Mouse (Mus musculus) midbrain, postnatal 0 days (tissue): ENCODE results near the gene Dnah3. TPM values are rescaled to one million over a fixed set of nuclear protein-coding genes. Genes with fewer than 3 reads are reported as not detected.

Experiments
- ATAC-seq: fragments of 200-750 bp; cut with Nextera tagmentation; 2 replicates; pipeline ENCODE4 v1.8.0; 2017; ENCODE audit warnings: moderate number of reproducible peaks, mild to moderate bottlenecking, moderate TSS enrichment, moderate library complexity; ENCODE audit not compliant: low FRiP score
- DNase-seq: peaks from one replicate; pipeline ENCODE4 v3.0.0-alpha.2; 2015; ENCODE audit warnings: low spot score
- H3K27ac ChIP-seq: fragments of 300-500 bp; sonication (generic); 2 replicates; pipeline ENCODE4 v1.5.1; 2014; ENCODE audit warnings: low read depth, mild to moderate bottlenecking, low read length, mixed read lengths
- H3K27me3 ChIP-seq: fragments of 300-500 bp; sonication (generic); 2 replicates; pipeline ENCODE4 v1.6.1; 2014; ENCODE audit warnings: low read length, control low read depth, mixed read lengths; ENCODE audit not compliant: insufficient read depth
- H3K36me3 ChIP-seq: fragments of 300-500 bp; sonication (generic); 2 replicates; pipeline ENCODE4 v1.6.1; 2014; ENCODE audit warnings: low read length, control low read depth, mixed read lengths; ENCODE audit not compliant: insufficient read depth
- H3K4me1 ChIP-seq: fragments of 300-500 bp; sonication (generic); 2 replicates; pipeline ENCODE4 v1.6.1; 2014; ENCODE audit warnings: mild to moderate bottlenecking, control low read depth, antibody characterized with exemption, low read length, mixed read lengths; ENCODE audit not compliant: insufficient read depth
- H3K4me2 ChIP-seq: fragments of 300-500 bp; sonication (generic); 2 replicates; pipeline ENCODE4 v1.6.1; 2014; ENCODE audit warnings: low read depth, mild to moderate bottlenecking, low read length, mixed read lengths; ENCODE audit not compliant: poor library complexity, severe bottlenecking
- H3K4me3 ChIP-seq: fragments of 300-500 bp; sonication (generic); 2 replicates; pipeline ENCODE4 v1.5.1; 2014; ENCODE audit warnings: low read depth, mild to moderate bottlenecking, low read length, moderate library complexity
- H3K9ac ChIP-seq: fragments of 300-500 bp; sonication (generic); replicated peaks from 2 replicates; pipeline ENCODE4 v1.6.1; 2014; ENCODE audit warnings: mild to moderate bottlenecking, low read length, moderate library complexity, mixed read lengths; ENCODE audit not compliant: poor library complexity, severe bottlenecking
- H3K9me3 ChIP-seq: fragments of 300-500 bp; sonication (generic); 2 replicates; pipeline ENCODE4 v1.6.1; 2016; ENCODE audit warnings: low read length, control low read depth
- CTCF ChIP-seq: IDR thresholded peaks from 2 replicates; pipeline ENCODE4 v1.5.1; 2016; ENCODE audit warnings: antibody characterized with exemption, mild to moderate bottlenecking
- WGBS: fragments of 180-500 bp; shearing (Covaris S2); extraction: QIAGEN DNeasy Blood & Tissue Kit; methylation state at CpG from one replicate; pipeline ENCODE4 v1.1.7; 2014; 5-methylcytosine and 5-hydroxymethylcytosine counted together
- polyA plus RNA-seq: library from polyadenylated mRNA; unstranded; fragments of >200 nt; fragmentation: Nextera tagmentation; extraction: Ambion mirVana; gene quantifications from 2 replicates; pipeline ENCODE4 v1.2.1, GENCODE M21; 2015
- total RNA-seq: library from RNA; depleted of rRNA; stranded (reverse); fragments of >200 nt; gene quantifications from 2 replicates; pipeline ENCODE4 v1.2.3, GENCODE M21; 2014

Gene Dnah3
- total and polyA plus RNA-seq, 2 experiments from 2014 or later: 0.15 to 2.8 TPM

DNA sequence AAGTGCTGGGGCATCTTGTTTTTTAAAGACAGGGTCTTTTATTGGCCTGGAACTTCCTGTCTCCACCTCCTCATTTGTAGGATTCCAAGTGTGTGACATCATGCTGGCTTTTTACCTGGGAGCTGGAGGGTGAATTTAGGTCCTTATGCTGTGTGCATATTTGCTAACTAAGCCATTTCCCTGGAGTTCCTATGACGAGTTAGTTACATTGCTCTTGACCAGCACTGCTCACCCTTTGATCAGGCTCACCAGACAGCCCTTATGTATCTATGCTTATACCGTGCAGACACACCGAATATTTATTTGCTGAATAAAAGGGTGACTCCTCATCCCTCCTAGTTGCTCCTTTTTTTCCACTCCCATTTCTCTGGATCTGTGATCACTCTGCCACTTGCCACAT is 14.9 kb downstream of the Dnah3 start:
- no peak overlapping the region for H3K9ac ChIP-seq
- H3K4me2 ChIP-seq: no peak overlapping the region
- no peak overlapping the region for H3K4me3 ChIP-seq
- H3K9me3 ChIP-seq: no peaks in the 10 kb centered on the region
- no peaks in the 10 kb centered on the region for H3K36me3 ChIP-seq
- DNase-seq: no peak
- no peaks in the 10 kb centered on the region for H3K27me3 ChIP-seq
- ATAC-seq: no peak
- H3K4me1 ChIP-seq: no peaks in the 10 kb centered on the region
- TF ChIP-seq CTCF: no peak
- WGBS: 77% methylated on average over 3 of the region's 3 CpGs
- H3K27ac ChIP-seq: no peak overlapping the region

GRCm38 (mm10) chr7:120069164-120069563 is 25.9 kb downstream of the Dnah3 start:
- 16% methylated on average over 3 of the region's 3 CpGs for WGBS
- no peak for DNase-seq
- H3K9me3 ChIP-seq: no peaks in the 10 kb centered on the region
- no peak overlapping the region for H3K4me2 ChIP-seq
- no peak overlapping the region for H3K27ac ChIP-seq
- no peak for TF ChIP-seq CTCF
- no peaks in the 10 kb centered on the region for H3K4me1 ChIP-seq
- no peak overlapping the region for H3K9ac ChIP-seq
- no peak for ATAC-seq
- no peak overlapping the region for H3K4me3 ChIP-seq
- H3K27me3 ChIP-seq: no peaks in the 10 kb centered on the region
- H3K36me3 ChIP-seq: no peaks in the 10 kb centered on the region

DNA sequence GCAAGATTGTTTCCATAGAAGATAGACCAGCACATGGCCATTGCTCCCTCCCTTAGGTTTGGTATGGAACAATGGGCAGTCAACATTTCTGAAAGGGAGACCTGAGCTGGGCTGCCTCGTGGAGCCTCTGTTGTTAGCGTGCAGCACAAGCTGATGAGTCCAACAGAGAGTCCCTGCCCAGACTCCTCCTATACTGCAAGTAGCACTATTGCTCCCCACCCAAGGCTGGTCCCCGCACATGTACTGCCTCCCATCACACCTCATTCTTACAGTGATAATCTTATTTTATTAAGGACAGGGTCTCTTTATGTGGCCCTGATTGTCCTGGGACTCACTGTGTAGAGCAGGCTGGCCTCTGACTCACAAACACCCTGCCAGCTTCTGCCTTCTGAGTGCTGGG is 27.0 kb downstream of the Dnah3 start:
- DNase-seq (no peak), ATAC-seq (no peak)
- WGBS: 86% methylated on average over 3 of the region's 3 CpGs
- Histone ChIP-seq H3K9me3 (no peaks in the 10 kb centered on the region), H3K27ac (no peak overlapping the region), H3K36me3 (no peaks in the 10 kb centered on the region), H3K4me2 (no peak overlapping the region), H3K9ac (no peak overlapping the region), H3K4me3 (no peak overlapping the region), H3K27me3 (no peaks in the 10 kb centered on the region), H3K4me1 (no peaks in the 10 kb centered on the region)
- no peak for TF ChIP-seq CTCF

DNA sequence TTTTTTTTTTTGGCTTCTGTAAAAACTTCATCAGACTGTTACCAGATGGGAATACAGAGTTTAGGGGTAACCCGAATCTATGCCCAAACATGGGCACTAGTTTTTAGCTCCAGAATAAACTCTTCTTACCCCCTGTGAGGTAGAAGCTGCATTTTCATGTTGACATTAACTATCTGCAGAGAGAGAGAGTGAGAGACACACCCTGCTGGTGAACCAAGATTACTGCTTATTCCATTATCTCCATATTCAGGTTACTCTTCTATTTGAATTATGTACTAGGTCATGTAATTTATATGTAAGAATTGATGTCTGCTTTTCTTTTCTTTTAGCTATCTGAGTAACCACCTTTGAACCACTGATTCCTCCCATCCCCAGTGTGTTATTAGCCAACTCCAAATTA is 31.0 kb downstream of the Dnah3 start:
- no peak for DNase-seq
- no peak for ATAC-seq
- Histone ChIP-seq H3K4me2 (no peak overlapping the region), H3K4me1 (no peaks in the 10 kb centered on the region), H3K36me3 (no peaks in the 10 kb centered on the region), H3K27ac (no peak overlapping the region), H3K9ac (no peak overlapping the region), H3K4me3 (no peak overlapping the region), H3K27me3 (no peaks in the 10 kb centered on the region), H3K9me3 (no peaks in the 10 kb centered on the region)
- no peak for TF ChIP-seq CTCF
- 86% methylated on average over 1 of the region's 1 CpGs for WGBS

DNA sequence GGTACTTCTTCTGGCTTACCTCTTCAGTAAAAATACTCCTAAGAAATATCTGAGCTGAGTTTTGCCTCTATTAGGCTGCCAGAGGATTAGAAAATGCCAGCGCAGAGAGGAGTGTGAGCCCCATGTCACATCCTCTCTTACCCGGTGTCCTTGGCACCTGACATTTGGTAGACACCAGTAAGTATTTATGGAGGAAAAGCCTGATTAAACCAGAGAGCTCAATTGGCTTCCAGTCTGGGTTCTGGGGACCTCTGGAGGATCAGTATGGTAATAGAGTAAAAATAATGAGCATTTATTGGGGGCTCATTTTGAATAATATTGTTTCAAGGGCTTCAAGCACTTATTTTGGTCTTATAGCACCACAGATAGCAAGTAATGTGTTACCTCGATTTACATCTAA is 39.6 kb downstream of the Dnah3 start:
- 83% methylated on average over 3 of the region's 3 CpGs for WGBS
- Histone ChIP-seq H3K9me3 (no peaks in the 10 kb centered on the region), H3K36me3 (no peaks in the 10 kb centered on the region), H3K9ac (no peak overlapping the region), H3K4me3 (no peak overlapping the region), H3K4me1 (no peaks in the 10 kb centered on the region), H3K27me3 (no peaks in the 10 kb centered on the region), H3K27ac (no peak overlapping the region), H3K4me2 (no peak overlapping the region)
- DNase-seq (no peak), ATAC-seq (no peak)
- peak; percentile 42 for TF ChIP-seq CTCF

DNA sequence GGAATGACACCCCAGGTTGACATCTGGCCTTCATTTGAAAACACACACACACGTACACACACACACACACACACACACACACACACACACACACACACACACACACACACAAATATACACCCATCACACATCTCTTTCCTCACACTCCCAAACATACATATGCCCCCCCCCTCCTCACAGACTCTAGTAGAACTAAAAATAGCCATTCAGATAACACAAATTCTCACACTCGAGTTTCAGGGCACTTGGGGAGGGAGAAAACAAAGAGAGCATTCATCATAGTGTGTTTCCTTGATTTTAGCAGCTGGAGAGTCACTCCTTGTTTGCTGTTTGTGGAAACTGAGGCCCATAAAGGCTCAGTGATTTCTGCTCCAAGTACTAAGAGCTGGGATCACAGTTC is 41.1 kb downstream of the Dnah3 start:
- no peak overlapping the region for H3K4me3 ChIP-seq
- H3K27me3 ChIP-seq: no peaks in the 10 kb centered on the region
- no peak for ATAC-seq
- no peak overlapping the region for H3K27ac ChIP-seq
- H3K9ac ChIP-seq: no peak overlapping the region
- DNase-seq: no peak
- no peaks in the 10 kb centered on the region for H3K9me3 ChIP-seq
- H3K4me1 ChIP-seq: no peaks in the 10 kb centered on the region
- no peak for TF ChIP-seq CTCF
- no peaks in the 10 kb centered on the region for H3K36me3 ChIP-seq
- H3K4me2 ChIP-seq: no peak overlapping the region
- 51% methylated on average over 2 of the region's 2 CpGs for WGBS

DNA sequence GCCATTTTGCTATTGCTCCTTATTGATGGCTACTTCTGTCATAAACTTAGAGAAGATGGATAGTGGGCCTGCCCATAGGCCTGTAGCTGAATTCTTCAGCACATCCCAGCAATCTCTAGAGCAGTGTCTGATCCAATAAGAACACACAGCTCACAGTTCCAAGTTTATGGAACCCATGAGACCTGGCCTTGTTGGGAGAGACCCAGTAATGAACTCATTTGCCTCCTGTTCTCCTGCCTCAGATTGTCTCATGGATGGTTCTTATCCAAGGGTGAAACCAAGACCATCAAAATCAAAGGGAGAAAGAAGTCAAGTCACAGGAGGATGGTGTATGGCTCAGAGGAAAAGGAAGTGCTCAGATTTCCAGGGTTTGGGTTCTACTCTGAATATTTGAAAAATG is 44.6 kb downstream of the Dnah3 start:
- Histone ChIP-seq H3K4me1 (no peaks in the 10 kb centered on the region), H3K27ac (no peak overlapping the region), H3K4me2 (no peak overlapping the region), H3K9me3 (no peaks in the 10 kb centered on the region), H3K4me3 (no peak overlapping the region), H3K27me3 (no peaks in the 10 kb centered on the region), H3K36me3 (no peaks in the 10 kb centered on the region), H3K9ac (no peak overlapping the region)
- no peak for TF ChIP-seq CTCF
- ATAC-seq (no peak), DNase-seq (no peak)
